Mouse (Mus musculus) ES-CJ7 (cell line): ENCODE data around the gene Scgb2b12.
"Not testable (repeated sequence)": the region's sequence is repeated elsewhere in the genome, so short reads cannot be mapped to it uniquely, and the experiment has no call there.

Experiments
- DNase-seq: peaks from one replicate; pipeline ENCODE4 v3.0.0; 2011; ENCODE audit warnings: low read depth, low spot score

Gene Scgb2b12

DNA sequence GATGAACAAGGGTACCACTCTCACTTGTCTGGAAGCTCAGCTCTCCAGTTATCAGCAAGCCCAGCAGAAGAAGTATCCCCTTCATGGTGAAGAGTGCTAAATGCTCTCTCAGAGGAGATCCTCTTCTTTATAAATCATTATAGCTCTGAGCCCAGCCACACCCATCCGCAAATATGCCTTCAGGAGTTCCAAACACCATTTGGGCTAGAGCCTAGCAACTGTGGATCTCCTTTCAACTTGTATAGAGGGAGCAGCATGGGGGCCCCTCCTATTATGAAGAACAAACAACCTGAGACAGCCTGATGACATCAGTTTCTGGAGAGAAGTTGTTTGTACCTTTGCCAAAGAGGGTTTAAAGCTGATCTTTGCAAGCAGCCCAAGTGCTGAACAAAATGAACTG, at the start of gene Scgb2b12:
Gene Scgb2b12, minus strand, starts transcription at position 101 of the 400 bp plus-strand sequence.
- DNase-seq: not testable (repeated sequence)

DNA sequence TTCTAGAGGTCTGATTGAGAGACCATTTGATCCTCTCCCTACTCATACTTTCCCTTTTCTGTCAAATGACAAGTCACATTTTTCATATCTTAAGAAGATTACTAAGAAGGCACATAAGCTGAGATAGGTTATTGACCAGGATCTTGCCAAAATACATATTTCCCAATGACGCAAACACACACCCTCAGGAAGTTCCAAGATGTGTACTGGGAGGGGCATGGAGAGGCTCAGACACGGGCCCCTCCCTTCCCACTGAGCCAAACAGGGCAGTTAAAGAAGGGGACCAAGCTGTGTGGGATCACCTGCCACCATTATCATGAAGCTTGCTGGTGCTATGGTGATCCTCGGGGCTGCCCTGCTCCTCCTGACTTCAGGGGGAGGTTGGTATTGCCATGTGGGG, 6.8 kb upstream of the Scgb2b12 start, which contains the start of gene Scgb1b12:
Gene Scgb1b12, plus strand, starts transcription at position 301 of the 400 bp plus-strand sequence.
- not testable (repeated sequence) for DNase-seq
